Mouse (Mus musculus): ENCODE data around the gene Cactin.

DNA sequence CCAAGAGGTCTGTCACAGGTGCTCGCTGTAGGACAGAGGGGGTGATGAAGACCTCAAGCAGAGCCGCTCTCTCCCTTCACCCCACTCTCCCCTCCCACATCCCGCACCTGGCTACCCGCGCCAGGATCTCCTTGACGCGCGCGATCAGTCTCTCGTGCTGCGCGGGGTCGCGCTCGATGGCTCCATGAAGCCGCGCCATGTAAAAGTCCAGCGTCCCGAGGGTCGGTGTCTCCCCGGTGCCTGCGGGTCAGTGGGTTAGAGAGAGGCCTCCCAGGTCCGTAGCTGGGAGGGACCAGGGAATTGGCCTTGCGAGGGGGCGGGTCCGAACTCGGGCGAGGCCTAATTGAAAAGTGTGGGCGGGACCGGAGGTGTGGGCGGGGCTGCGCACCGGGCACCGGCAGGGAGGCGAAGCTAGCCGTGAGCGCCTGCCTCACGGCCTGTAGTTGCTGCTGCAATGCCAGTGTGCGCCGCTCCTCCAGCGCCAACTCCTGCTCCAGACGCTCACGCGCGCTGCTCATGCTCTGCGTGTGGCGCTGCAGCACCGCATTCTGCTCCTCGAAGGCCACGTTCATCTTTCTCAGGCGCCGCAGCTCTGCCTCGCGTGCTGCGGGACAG lies 25.7 kb downstream of the Cactin start:
- TF ChIP-seq CTCF (IDR thresholded peaks at IDR 0.05; ENCODE audit: extremely low read depth, insufficient read length, insufficient replicate concordance, low read depth, low read length) (0 out of 2 replicates have a peak, but pooled peaks have one; percentile 11), POLR2A (IDR thresholded peaks at IDR 0.05; ENCODE audit: low read depth, low read length) (peak; percentile 35; the same call in 1 of the 2 replicates)
